Mouse (Mus musculus) thymus, postnatal 14 days (tissue): ENCODE results near the gene 1700016K19Rik.

ENCODE experiments used
- DNase-seq: peaks from one replicate; pipeline ENCODE4 v3.0.0; 2021

The 1700016K19Rik gene

DNA sequence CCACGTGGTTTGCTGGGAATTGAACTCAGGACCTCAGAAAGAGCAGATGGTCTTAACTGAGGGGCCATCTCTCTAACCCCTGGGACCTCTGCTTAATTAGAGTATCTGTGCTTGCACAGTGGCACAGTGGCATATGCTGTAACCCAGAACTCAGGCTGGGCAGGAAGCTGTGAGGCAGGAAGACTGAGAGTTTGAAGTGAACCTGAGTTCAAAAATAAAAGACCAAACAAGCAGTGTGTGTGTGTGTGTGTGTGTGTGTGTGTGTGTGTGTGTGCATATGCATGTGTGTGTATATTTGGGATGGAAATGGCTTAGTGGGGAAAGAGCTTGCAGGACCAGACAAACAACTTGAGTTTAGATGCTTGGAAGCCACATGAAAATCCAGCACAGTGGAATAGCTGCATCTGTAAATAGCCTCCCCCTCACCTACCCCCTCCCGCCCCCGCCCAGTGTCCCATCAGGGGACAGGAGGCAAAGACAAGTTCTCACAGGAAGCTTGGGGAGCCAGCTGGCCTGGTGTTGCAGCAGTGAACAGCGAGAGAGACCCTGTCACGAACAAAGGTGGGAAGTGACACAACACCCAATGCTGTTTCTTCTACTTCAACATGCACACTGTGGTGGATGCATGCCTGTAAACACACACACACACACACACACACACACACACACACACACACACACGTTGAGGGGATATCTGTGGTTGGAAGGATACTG is 38.0 kb downstream of the 1700016K19Rik start:
- DNase-seq: peak; percentile 45

DNA sequence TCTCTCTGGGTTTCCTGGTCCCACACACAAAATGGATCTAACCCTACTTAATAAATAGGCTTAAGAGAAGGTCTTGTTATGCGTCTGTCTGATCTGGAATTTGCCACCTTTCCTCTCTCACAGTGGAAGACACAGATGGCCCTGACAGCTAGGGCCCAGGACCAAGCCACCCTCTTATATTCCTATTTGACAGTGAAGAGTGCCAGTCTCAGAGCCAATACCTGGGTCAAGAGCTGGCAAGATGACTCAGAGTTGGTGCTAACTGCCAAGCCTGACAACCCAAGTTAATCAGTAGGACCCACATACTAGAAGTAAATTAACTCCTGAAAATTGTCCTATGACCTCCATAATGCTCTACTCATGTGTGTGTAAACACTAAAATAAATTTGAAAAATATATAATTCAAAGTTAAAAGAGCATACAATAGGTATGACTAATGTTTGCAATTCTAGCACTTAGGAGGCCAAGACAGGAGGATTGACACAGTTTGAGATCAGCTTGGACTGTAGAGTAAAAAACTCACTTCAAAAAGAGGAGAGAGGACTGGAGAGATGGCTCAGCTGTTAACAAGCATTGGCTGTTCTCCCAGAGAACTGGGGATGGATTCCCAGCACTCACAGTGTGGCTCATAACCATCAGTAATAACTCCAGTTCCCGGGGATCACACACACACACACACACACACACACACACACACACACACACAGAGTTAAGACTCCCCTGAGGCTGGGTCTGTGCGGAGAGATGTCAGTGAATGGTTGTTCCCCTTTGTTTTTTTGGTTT is 39.8 kb downstream of the 1700016K19Rik start:
- no peak for DNase-seq

DNA sequence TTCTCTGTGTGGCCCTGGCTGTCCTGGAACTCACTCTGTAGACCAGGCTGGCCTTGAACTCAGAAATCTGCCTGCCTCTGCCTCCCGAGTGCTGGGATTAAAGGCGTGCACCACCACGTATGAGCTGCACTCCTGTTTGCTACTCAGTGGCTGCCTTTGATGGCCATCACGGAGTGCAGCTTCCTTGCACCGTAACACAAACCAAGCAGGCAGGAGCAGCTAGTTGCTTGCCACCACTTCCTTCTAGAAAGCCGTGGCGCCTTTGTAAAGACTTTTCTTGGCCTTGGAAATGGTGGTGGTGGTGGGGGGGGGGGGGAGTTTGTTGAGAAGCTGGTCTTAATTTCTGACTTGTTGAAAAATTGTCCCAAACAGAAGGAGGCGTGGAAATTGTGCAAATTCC is 40.4 kb downstream of the 1700016K19Rik start:
- peak; percentile 15 for DNase-seq

DNA sequence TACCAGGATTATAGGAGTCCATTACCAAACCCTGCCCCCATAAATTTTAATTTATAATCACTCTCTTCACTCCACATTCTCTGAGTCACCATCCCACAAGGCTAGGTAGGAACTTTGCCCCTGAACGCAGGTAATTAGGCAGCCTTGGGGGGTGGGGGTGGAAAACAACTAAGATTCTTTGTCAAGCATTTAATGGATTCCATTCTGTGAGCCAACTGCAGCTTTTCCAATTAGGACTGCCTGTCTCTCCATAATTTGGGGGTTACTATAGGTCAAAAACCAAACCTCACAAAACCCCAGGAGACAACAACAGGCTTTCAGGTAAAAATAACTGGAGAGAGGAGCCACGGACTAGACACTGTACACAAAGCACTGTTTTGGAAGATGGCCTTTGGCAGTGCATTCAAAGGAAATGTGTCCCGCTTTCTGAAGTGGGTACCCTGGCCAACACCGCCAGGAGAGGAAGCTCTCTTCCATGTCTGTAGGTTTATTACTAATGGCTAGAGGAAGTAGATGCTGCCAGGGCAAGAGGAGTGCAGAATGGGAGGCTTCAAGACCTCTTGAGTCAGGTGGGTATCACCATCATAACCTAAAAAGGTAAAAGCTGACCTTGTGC is 41.2 kb downstream of the 1700016K19Rik start:
- no peak for DNase-seq

DNA sequence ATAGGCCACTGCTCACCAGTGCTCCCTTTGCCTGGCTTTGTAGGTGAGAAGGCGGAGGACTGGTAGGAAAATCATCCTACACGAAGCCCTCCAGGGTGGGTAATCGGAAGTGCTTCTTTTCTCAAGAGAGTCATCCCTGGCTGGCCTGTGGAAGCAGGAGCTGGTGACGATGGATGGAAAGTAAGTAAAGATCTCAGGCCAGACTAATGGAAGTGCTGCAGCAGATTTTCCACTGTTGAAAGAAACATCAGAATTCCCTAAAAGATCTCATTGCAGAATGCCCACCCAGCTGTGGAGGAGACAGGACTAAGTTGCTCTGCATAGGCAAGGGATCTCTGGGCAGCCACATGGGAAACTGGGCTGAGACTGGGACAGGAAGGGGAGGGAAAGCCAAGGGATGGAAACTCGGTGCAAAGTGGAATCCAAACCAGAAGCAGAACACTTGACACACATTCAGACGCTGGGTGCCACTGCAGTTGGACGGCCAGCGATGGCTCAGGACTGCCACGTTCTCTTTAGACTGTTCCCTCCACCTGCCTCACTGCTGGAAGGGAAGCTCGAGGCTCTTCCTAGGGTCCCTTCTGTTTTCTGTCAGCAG is 42.4 kb downstream of the 1700016K19Rik start:
- DNase-seq: no peak

DNA sequence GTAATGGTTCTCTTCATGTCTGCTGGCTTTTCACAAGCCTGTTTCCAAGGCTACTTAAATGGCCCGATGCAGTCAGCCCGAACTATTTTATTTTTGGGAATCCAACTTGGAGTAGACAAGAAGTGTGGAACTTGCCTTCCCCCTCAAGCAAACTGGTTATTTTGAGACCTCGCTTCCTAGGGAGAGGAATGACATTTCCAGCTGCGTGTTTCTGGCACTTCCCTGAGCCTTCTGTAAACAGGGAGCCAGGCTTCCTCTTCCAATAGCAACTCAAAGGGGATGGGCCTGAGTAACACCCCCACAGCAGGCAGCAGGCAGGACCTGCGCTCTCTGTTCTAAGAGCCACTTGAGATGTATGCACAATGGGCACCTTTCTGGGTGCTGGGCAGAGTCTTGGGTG is 43.2 kb downstream of the 1700016K19Rik start:
- DNase-seq: no peak

DNA sequence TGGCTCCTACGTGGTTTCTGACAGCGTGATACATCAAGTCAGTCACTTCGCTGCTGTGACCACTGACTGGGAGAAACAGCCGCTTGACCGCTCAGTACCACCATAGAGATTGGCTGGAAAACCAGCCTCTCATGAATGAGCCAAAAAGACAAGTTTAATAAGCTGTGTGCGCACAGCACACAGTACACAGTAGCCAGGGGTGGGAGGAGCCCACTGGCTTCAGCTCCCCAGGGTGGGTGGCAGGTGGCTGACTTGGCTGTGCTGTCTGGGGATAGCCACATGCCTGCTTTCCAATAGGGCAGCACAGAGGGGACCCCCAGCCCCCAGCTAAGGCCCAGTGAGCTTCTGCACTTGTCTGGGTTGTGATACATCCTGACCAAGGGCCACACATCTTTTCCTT is 44.8 kb downstream of the 1700016K19Rik start:
- DNase-seq: no peak

DNA sequence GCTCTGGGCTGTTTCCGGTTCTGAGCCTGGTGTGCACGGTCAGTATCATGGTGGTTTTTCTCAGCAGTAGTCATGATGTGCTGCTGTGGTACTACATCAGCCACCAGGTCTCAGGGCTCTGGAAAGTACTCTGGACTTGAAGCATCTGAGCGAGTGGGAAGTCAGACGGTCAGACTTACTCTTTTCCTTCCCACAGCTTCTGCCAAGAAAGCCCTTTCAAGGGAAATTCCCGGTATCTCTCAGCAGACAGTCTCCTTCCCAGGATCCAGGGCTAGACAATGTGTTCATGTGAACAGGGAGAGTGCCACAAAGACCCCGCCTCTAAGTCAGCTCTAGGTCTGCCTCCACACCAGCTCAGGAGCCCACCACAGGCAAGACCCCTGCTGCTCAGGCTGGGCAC is 45.7 kb downstream of the 1700016K19Rik start:
- DNase-seq: no peak

DNA sequence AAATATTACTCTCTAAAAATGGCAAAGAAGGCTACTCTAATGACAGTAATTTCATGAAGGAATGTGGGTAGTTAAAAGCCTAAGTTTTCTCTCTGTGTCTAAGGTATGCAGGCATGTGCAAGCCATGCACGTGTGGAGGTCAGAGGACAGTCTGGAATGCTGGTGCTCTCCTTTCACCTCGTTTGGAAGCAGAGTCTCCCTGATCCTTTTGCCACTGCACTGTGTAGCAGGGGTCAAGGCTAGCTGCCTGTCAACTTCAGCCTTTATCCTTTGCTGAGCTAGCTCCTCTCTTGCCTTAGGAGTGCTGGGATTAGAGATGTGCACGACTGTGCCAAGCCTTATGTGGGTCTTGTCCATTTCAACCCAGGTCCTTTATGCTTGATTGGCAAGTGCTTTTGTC is 50.8 kb downstream of the 1700016K19Rik start:
- DNase-seq: no peak

DNA sequence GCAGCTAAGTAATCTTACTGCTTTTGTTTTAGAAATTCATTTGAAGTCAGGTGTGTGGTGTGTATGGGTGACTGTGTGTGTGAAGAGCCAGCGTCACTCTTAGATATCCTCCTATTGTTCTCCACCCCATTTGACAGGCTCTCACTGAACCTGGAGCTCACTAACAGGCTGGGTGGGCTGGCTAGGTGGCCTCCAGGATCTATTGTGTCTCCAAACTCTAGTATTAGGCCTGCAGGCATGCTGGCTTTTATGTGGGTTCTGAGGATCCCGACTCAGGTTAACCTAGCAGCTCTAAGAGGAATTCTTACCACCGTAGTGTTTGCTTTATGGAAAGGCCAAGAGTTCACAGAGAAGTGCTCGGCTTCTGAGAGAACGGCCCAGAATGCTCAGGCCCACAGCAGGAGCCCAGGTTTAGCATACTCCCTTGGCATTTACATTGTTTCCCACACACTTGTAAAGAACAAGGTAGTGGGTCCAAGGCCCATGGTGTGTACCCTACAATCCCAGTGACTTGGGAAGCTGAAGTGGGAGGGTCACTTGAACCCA is 51.3 kb downstream of the 1700016K19Rik start:
- DNase-seq: no peak

DNA sequence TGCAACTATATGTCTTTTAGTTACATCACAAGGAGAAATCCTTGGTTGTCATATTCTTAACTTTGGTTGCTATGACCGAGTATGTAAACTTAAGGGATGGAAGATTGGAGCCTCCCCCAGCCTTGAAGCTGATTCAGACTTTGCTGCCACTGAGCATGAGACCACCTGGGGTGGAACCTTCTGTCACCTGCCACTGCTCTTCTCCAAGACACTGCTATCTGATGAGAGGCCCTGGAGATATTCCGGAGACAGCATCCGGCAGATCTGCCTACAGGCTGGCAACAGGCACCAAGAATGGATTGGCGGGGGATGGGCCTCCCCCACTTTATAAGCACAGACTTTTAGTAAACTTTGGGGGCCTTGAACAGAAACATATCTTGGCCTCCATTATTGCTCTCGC is 52.8 kb downstream of the 1700016K19Rik start:
- DNase-seq: no peak
